Mouse (Mus musculus): ENCODE data around the gene Hdac11. TPM values are rescaled to one million over a fixed set of nuclear protein-coding genes. Genes with fewer than 3 reads are reported as not detected.

Gene Hdac11
- total RNA-seq, 2 experiments from 2014 or later: 174 to 176 TPM

- H3K27ac ChIP-seq: no peak overlapping the region
- no peak overlapping the region for H3K4me3 ChIP-seq
- DNase-seq (ENCODE audit: extremely low spot score in 1 of 2, low spot score in 2 of 2): no peak
- no peak for TF ChIP-seq CTCF (IDR thresholded peaks at IDR 0.05)
- intact Hi-C loops (cut with DNase I): loop anchor here (5.0 kb wide), 1 partner anchor 238 kb away; the partner anchor contains the start of gene Wnt7a
Measured at GRCm38 (mm10) chr6:91174211-91174610, 17.7 kb downstream of the Hdac11 start.

GRCm38 (mm10) chr6:91180767-91181171 is 24.3 kb downstream of the Hdac11 start:
- intact Hi-C loops (cut with DNase I): no loop called here
- DNase-seq (ENCODE audit: extremely low spot score in 1 of 2, low spot score in 2 of 2): no peak
- H3K27ac ChIP-seq: peak overlapping the region; percentile 1; the same call in 1 of the 2 replicates
- no peak overlapping the region for H3K4me3 ChIP-seq
- TF ChIP-seq CTCF (IDR thresholded peaks at IDR 0.05): no peak

GRCm38 (mm10) chr6:91181320-91181719 is 24.9 kb downstream of the Hdac11 start:
- DNase-seq (ENCODE audit: extremely low spot score in 1 of 2, low spot score in 2 of 2): no peak
- Histone ChIP-seq H3K27ac (no peak overlapping the region), H3K4me3 (no peak overlapping the region)
- intact Hi-C loops (cut with DNase I): no loop called here
- TF ChIP-seq CTCF (IDR thresholded peaks at IDR 0.05): no peak

GRCm38 (mm10) chr6:91182075-91182490 is 25.6 kb downstream of the Hdac11 start:
- DNase-seq (ENCODE audit: extremely low spot score in 1 of 2, low spot score in 2 of 2): no peak
- intact Hi-C loops (cut with DNase I): no loop called here
- TF ChIP-seq CTCF (IDR thresholded peaks at IDR 0.05): no peak
- Histone ChIP-seq H3K27ac (no peak overlapping the region), H3K4me3 (no peak overlapping the region)

GRCm38 (mm10) chr6:91183041-91183440 is 26.6 kb downstream of the Hdac11 start:
- DNase-seq (ENCODE audit: extremely low spot score in 1 of 2, low spot score in 2 of 2): no peak
- intact Hi-C loops (cut with DNase I): no loop called here
- Histone ChIP-seq H3K4me3 (no peak overlapping the region), H3K27ac (no peak overlapping the region)
- no peak for TF ChIP-seq CTCF (IDR thresholded peaks at IDR 0.05)

- DNase-seq (ENCODE audit: extremely low spot score in 1 of 2, low spot score in 2 of 2): no peak
- TF ChIP-seq CTCF (IDR thresholded peaks at IDR 0.05): no peak
- intact Hi-C loops (cut with DNase I): no loop called here
- Histone ChIP-seq H3K27ac (no peak overlapping the region), H3K4me3 (no peak overlapping the region)
Measured at GRCm38 (mm10) chr6:91183980-91184379, 27.5 kb downstream of the Hdac11 start.

- no peak for TF ChIP-seq CTCF (IDR thresholded peaks at IDR 0.05)
- intact Hi-C loops (cut with DNase I): no loop called here
- no peak overlapping the region for H3K27ac ChIP-seq
Measured at GRCm38 (mm10) chr6:91184776-91185175, 28.3 kb downstream of the Hdac11 start.

GRCm38 (mm10) chr6:91185502-91185901 is 29.0 kb downstream of the Hdac11 start:
- intact Hi-C loops (cut with DNase I): no loop called here
- no peak overlapping the region for H3K27ac ChIP-seq
- TF ChIP-seq CTCF (IDR thresholded peaks at IDR 0.05): no peak
- DNase-seq (ENCODE audit: extremely low spot score in 1 of 2, low spot score in 2 of 2): no peak
- no peak overlapping the region for H3K4me3 ChIP-seq

More at GRCm38 (mm10) chr6:91184776-91185175, 28.3 kb downstream of the Hdac11 start:
- no peak overlapping the region for H3K4me3 ChIP-seq
- no peak for DNase-seq (ENCODE audit: extremely low spot score in 1 of 2, low spot score in 2 of 2)

- TF ChIP-seq CTCF (IDR thresholded peaks at IDR 0.05): peak; percentile 71
- intact Hi-C loops (cut with DNase I): no loop called here
- no peak for DNase-seq (ENCODE audit: extremely low spot score in 1 of 2, low spot score in 2 of 2)
- Histone ChIP-seq H3K27ac (no peak overlapping the region), H3K4me3 (no peak overlapping the region)
Measured at GRCm38 (mm10) chr6:91186161-91186931, 29.9 kb downstream of the Hdac11 start.

GRCm38 (mm10) chr6:91186934-91187333 is 30.5 kb downstream of the Hdac11 start:
- Histone ChIP-seq H3K4me3 (no peak overlapping the region), H3K27ac (no peak overlapping the region)
- no peak for TF ChIP-seq CTCF (IDR thresholded peaks at IDR 0.05)
- DNase-seq (ENCODE audit: extremely low spot score in 1 of 2, low spot score in 2 of 2): no peak
- intact Hi-C loops (cut with DNase I): no loop called here

GRCm38 (mm10) chr6:91187871-91188270 is 31.4 kb downstream of the Hdac11 start:
- H3K4me3 ChIP-seq: no peak overlapping the region
- TF ChIP-seq CTCF (IDR thresholded peaks at IDR 0.05): no peak
- no peak overlapping the region for H3K27ac ChIP-seq
- DNase-seq (ENCODE audit: extremely low spot score in 1 of 2, low spot score in 2 of 2): no peak
- intact Hi-C loops (cut with DNase I): no loop called here

GRCm38 (mm10) chr6:91189971-91190370 is 33.5 kb downstream of the Hdac11 start:
- H3K4me3 ChIP-seq: no peak overlapping the region
- DNase-seq (ENCODE audit: extremely low spot score in 1 of 2, low spot score in 2 of 2): no peak
- TF ChIP-seq CTCF (IDR thresholded peaks at IDR 0.05): no peak
- H3K27ac ChIP-seq: no peak overlapping the region
- intact Hi-C loops (cut with DNase I): no loop called here

GRCm38 (mm10) chr6:91191465-91191864 is 35.0 kb downstream of the Hdac11 start:
- H3K27ac ChIP-seq: no peak overlapping the region
- intact Hi-C loops (cut with DNase I): no loop called here
- no peak for TF ChIP-seq CTCF (IDR thresholded peaks at IDR 0.05)
- no peak for DNase-seq (ENCODE audit: extremely low spot score in 1 of 2, low spot score in 2 of 2)
- H3K4me3 ChIP-seq: no peak overlapping the region

Measured in left cerebral cortex, adult 2 months (tissue).